Mouse (Mus musculus) neural tube, embryonic 12.5 days (tissue): ENCODE data around the gene Rdh16f1. TPM values are rescaled to one million over a fixed set of nuclear protein-coding genes. Genes with fewer than 3 reads are reported as not detected.
"Not testable (repeated sequence)": the region's sequence is repeated elsewhere in the genome, so short reads cannot be mapped to it uniquely, and the experiment has no call there.

Source experiments
- ATAC-seq: fragments of 200-750 bp; cut with Nextera tagmentation; 2 replicates; pipeline ENCODE4 v1.8.0; 2017; ENCODE audit warnings: low read depth, mild to moderate bottlenecking, moderate TSS enrichment, moderate library complexity; ENCODE audit not compliant: low FRiP score
- H3K27ac ChIP-seq: fragments of 300-500 bp; sonication (generic); 2 replicates; pipeline ENCODE4 v1.5.1; 2016
- H3K27me3 ChIP-seq: fragments of 300-500 bp; sonication (generic); replicated peaks from 2 replicates; pipeline ENCODE4 v1.6.1; 2016; ENCODE audit warnings: mild to moderate bottlenecking
- H3K36me3 ChIP-seq: fragments of 300-500 bp; sonication (generic); 2 replicates; pipeline ENCODE4 v1.6.1; 2016; ENCODE audit warnings: mild to moderate bottlenecking
- H3K4me1 ChIP-seq: fragments of 300-500 bp; sonication (generic); 2 replicates; pipeline ENCODE4 v1.6.1; 2016
- H3K4me2 ChIP-seq: fragments of 300-500 bp; sonication (generic); replicated peaks from 2 replicates; pipeline ENCODE4 v1.6.1; 2016; ENCODE audit warnings: mild to moderate bottlenecking
- H3K4me3 ChIP-seq: fragments of 300-500 bp; sonication (generic); 2 replicates; pipeline ENCODE4 v1.5.1; 2016
- H3K9ac ChIP-seq: fragments of 300-500 bp; sonication (generic); 2 replicates; pipeline ENCODE4 v1.6.1; 2016; ENCODE audit warnings: mild to moderate bottlenecking
- H3K9me3 ChIP-seq: fragments of 300-500 bp; sonication (generic); 2 replicates; pipeline ENCODE4 v1.6.1; 2016; ENCODE audit warnings: mild to moderate bottlenecking
- WGBS: fragments of 180-500 bp; shearing (Covaris S2); methylation state at CpG from one replicate; pipeline ENCODE4 v1.1.7; 2016; 5-methylcytosine and 5-hydroxymethylcytosine counted together
- polyA plus RNA-seq: library from polyadenylated mRNA; unstranded; fragments of >200 nt; fragmentation: Nextera tagmentation; extraction: Ambion mirVana; gene quantifications from 2 replicates; pipeline ENCODE4 v1.2.1, GENCODE M21; 2016

Rdh16f1 gene
- polyA plus RNA-seq, 1 experiment from 2014 or later = not detected

- Histone ChIP-seq H3K4me1 (no peaks in the 10 kb centered on the region), H3K36me3 (no peaks in the 10 kb centered on the region), H3K27ac (no peak overlapping the region), H3K9me3 (no peaks in the 10 kb centered on the region), H3K4me2 (no peak overlapping the region), H3K4me3 (no peak overlapping the region), H3K27me3 (no peaks in the 10 kb centered on the region), H3K9ac (no peak overlapping the region)
- WGBS = 80% methylated on average over 2 of the region's 2 CpGs
- no peak for ATAC-seq
Observed at GRCm38 (mm10) chr10:127801612-127802011, 42.0 kb downstream of the Rdh16f1 start.

- Histone ChIP-seq H3K4me1 (no peaks in the 10 kb centered on the region), H3K4me2 (no peak overlapping the region), H3K27me3 (no peaks in the 10 kb centered on the region), H3K4me3 (no peak overlapping the region), H3K36me3 (no peaks in the 10 kb centered on the region), H3K27ac (no peak overlapping the region), H3K9me3 (no peaks in the 10 kb centered on the region), H3K9ac (no peak overlapping the region)
- WGBS = 86% methylated on average over 5 of the region's 5 CpGs
- no peak for ATAC-seq
Observed at GRCm38 (mm10) chr10:127802236-127802635, 42.6 kb downstream of the Rdh16f1 start.

- H3K27me3 ChIP-seq = no peaks in the 10 kb centered on the region
- H3K4me3 ChIP-seq = no peak overlapping the region
- H3K36me3 ChIP-seq = no peaks in the 10 kb centered on the region
- H3K27ac ChIP-seq = no peak overlapping the region
- no peak overlapping the region for H3K9ac ChIP-seq
- H3K4me2 ChIP-seq = no peak overlapping the region
- H3K9me3 ChIP-seq = no peaks in the 10 kb centered on the region
- ATAC-seq = no peak
- no peaks in the 10 kb centered on the region for H3K4me1 ChIP-seq
- 71% methylated on average over 7 of the region's 7 CpGs for WGBS
Observed at GRCm38 (mm10) chr10:127804416-127804815, 44.8 kb downstream of the Rdh16f1 start.

GRCm38 (mm10) chr10:127815888-127816287 is 56.3 kb downstream of the Rdh16f1 start:
- Histone ChIP-seq H3K36me3 (no peaks in the 10 kb centered on the region), H3K27me3 (no peaks in the 10 kb centered on the region), H3K4me2 (no peak overlapping the region), H3K4me3 (no peak overlapping the region), H3K9me3 (peaks cover 2% of the 10 kb centered on the region; the same call in 1 of the 2 replicates), H3K4me1 (no peaks in the 10 kb centered on the region), H3K9ac (no peak overlapping the region), H3K27ac (no peak overlapping the region)
- no peak for ATAC-seq

- not testable (repeated sequence) for H3K9ac ChIP-seq, H3K4me2 ChIP-seq, H3K4me3 ChIP-seq, H3K36me3 ChIP-seq, H3K4me1 ChIP-seq, H3K9me3 ChIP-seq, ATAC-seq, H3K27ac ChIP-seq, H3K27me3 ChIP-seq
- 81% methylated on average over 4 of the region's 4 CpGs for WGBS
Observed at GRCm38 (mm10) chr10:127817268-127817910, 57.8 kb downstream of the Rdh16f1 start.

GRCm38 (mm10) chr10:127821806-127822205 is 62.2 kb downstream of the Rdh16f1 start:
- H3K27ac ChIP-seq, ATAC-seq, H3K9me3 ChIP-seq, H3K4me3 ChIP-seq, H3K27me3 ChIP-seq, H3K4me1 ChIP-seq, H3K36me3 ChIP-seq, H3K4me2 ChIP-seq, H3K9ac ChIP-seq: not testable (repeated sequence)
- WGBS = 91% methylated on average over 2 of the region's 2 CpGs

- Histone ChIP-seq H3K4me3 (no peak overlapping the region), H3K9ac (no peak overlapping the region), H3K27ac (no peak overlapping the region), H3K4me2 (no peak overlapping the region), H3K27me3 (no peaks in the 10 kb centered on the region), H3K4me1 (no peaks in the 10 kb centered on the region), H3K9me3 (peaks cover 3% of the 10 kb centered on the region; the same call in 1 of the 2 replicates), H3K36me3 (no peaks in the 10 kb centered on the region)
- ATAC-seq = no peak
- WGBS = 77% methylated on average over 6 of the region's 6 CpGs
Observed at GRCm38 (mm10) chr10:127825386-127825785, 65.8 kb downstream of the Rdh16f1 start.

GRCm38 (mm10) chr10:127829121-127829520 is 69.5 kb downstream of the Rdh16f1 start:
- Histone ChIP-seq H3K27me3 (no peaks in the 10 kb centered on the region), H3K4me2 (no peak overlapping the region), H3K9ac (no peak overlapping the region), H3K4me1 (no peaks in the 10 kb centered on the region), H3K27ac (no peak overlapping the region), H3K36me3 (no peaks in the 10 kb centered on the region), H3K9me3 (no peaks in the 10 kb centered on the region), H3K4me3 (no peak overlapping the region)
- 75% methylated on average over 3 of the region's 3 CpGs for WGBS
- no peak for ATAC-seq

GRCm38 (mm10) chr10:127834186-127834585 is 74.6 kb downstream of the Rdh16f1 start:
- H3K9me3 ChIP-seq = not testable (repeated sequence)

GRCm38 (mm10) chr10:127835292-127835691 is 75.7 kb downstream of the Rdh16f1 start:
- 88% methylated on average over 5 of the region's 5 CpGs for WGBS
- H3K9ac ChIP-seq = no peak overlapping the region
- no peak overlapping the region for H3K27ac ChIP-seq
- H3K36me3 ChIP-seq = no peaks in the 10 kb centered on the region
- H3K4me2 ChIP-seq = no peak overlapping the region
- H3K9me3 ChIP-seq = peaks cover 6% of the 10 kb centered on the region; the same call in 1 of the 2 replicates
- no peak overlapping the region for H3K4me3 ChIP-seq
- H3K4me1 ChIP-seq = no peaks in the 10 kb centered on the region
- H3K27me3 ChIP-seq = no peaks in the 10 kb centered on the region
- ATAC-seq = no peak

More at GRCm38 (mm10) chr10:127834186-127834585, 74.6 kb downstream of the Rdh16f1 start:
- 97% methylated on average over 1 of the region's 1 CpGs for WGBS
- not testable (repeated sequence) for H3K4me2 ChIP-seq, H3K4me3 ChIP-seq, H3K9ac ChIP-seq, H3K27me3 ChIP-seq, H3K4me1 ChIP-seq, H3K27ac ChIP-seq, ATAC-seq, H3K36me3 ChIP-seq

GRCm38 (mm10) chr10:127837793-127838192 is 78.2 kb downstream of the Rdh16f1 start:
- H3K4me3 ChIP-seq, H3K27me3 ChIP-seq, H3K27ac ChIP-seq, H3K4me1 ChIP-seq, H3K36me3 ChIP-seq, ATAC-seq, H3K9ac ChIP-seq, H3K4me2 ChIP-seq, H3K9me3 ChIP-seq: not testable (repeated sequence)
- WGBS = 96% methylated on average over 5 of the region's 5 CpGs

- ATAC-seq = no peak
Observed at GRCm38 (mm10) chr10:127838539-127838938, 79.0 kb downstream of the Rdh16f1 start.

GRCm38 (mm10) chr10:127840776-127841175 is 81.2 kb downstream of the Rdh16f1 start:
- no peak for ATAC-seq
- Histone ChIP-seq H3K4me1 (no peaks in the 10 kb centered on the region), H3K9me3 (peaks cover 6% of the 10 kb centered on the region; the same call in 1 of the 2 replicates), H3K27ac (no peak overlapping the region), H3K27me3 (no peaks in the 10 kb centered on the region), H3K4me3 (no peak overlapping the region), H3K9ac (no peak overlapping the region), H3K4me2 (no peak overlapping the region), H3K36me3 (no peaks in the 10 kb centered on the region)
- WGBS = 80% methylated on average over 2 of the region's 2 CpGs

More at GRCm38 (mm10) chr10:127838539-127838938, 79.0 kb downstream of the Rdh16f1 start:
- H3K9me3 ChIP-seq = peaks cover 6% of the 10 kb centered on the region; the same call in 1 of the 2 replicates
- H3K4me3 ChIP-seq = no peak overlapping the region
- WGBS = 87% methylated on average over 2 of the region's 2 CpGs
- H3K36me3 ChIP-seq = no peaks in the 10 kb centered on the region
- no peaks in the 10 kb centered on the region for H3K27me3 ChIP-seq
- no peak overlapping the region for H3K27ac ChIP-seq
- H3K4me1 ChIP-seq = no peaks in the 10 kb centered on the region
- H3K9ac ChIP-seq = no peak overlapping the region
- no peak overlapping the region for H3K4me2 ChIP-seq
